Mouse (Mus musculus): ENCODE measurements around the gene Tsga10ip. TPM values are rescaled to one million over a fixed set of nuclear protein-coding genes. Genes with fewer than 3 reads are reported as not detected.
"Not testable (repeated sequence)": the region's sequence is repeated elsewhere in the genome, so short reads cannot be mapped to it uniquely, and the experiment has no call there.

Gene Tsga10ip
- total RNA-seq, 2 experiments from 2014 or later = not detected

- DNase-seq = no peak
Observed at GRCm38 (mm10) chr19:5423561-5423960, 21.2 kb upstream of the Tsga10ip start.

- DNase-seq = no peak
Observed at GRCm38 (mm10) chr19:5422895-5423443, 20.6 kb upstream of the Tsga10ip start.

GRCm38 (mm10) chr19:5422267-5422666 lies 19.9 kb upstream of the Tsga10ip start:
- no peak for DNase-seq

- no peak for DNase-seq
Observed at GRCm38 (mm10) chr19:5421784-5422183, 19.5 kb upstream of the Tsga10ip start.

GRCm38 (mm10) chr19:5420579-5420978 lies 18.3 kb upstream of the Tsga10ip start:
- DNase-seq = no peak

DNA sequence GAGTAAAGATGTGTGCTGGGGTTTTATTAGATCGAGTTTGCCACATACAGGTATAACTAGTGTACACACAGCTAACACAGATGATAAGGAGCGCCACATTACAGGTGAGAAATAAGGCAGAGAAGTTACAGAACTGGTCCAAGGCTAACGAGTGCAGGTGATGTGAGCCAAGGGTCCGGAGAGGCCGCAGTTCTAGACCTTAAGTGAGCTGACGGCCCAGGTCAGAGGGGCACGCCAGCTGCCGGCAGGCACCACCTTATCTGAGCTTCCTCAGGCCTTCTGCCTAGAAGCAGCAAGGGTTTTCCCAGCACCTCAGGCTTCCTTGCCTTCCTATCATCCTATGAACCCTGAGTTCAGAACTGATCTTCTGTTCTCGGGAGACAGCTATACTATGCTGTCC lies 17.3 kb upstream of the Tsga10ip start:
- DNase-seq = no peak

GRCm38 (mm10) chr19:5418750-5419466 lies 16.6 kb upstream of the Tsga10ip start:
- DNase-seq = no peak

- DNase-seq = peak in 1 of 2 experiments; percentile 27
Observed at GRCm38 (mm10) chr19:5414534-5414957, 12.2 kb upstream of the Tsga10ip start.

GRCm38 (mm10) chr19:5413840-5414239 lies 11.5 kb upstream of the Tsga10ip start:
- DNase-seq = no peak

- DNase-seq = no peak
Observed at GRCm38 (mm10) chr19:5411961-5412360, 9.6 kb upstream of the Tsga10ip start.

DNA sequence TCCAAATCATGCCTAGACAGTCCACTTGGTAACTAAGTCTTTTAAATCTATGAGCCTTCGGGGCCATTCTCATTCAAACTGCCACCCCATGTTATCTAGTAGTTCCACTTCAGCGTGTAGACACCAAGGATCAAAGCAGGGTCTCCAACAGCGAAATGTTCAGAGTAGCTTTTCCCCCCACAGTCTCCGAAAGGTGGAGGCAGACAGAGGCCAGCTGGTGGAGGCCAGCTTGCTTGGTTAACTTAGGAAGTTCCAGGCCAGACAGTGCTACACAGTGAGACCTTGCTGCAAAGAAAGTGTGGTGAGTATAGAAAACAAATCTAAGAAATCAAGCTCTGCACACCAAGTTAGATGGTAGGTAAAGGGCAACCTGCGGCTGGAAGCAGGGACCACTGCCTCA lies 8.3 kb upstream of the Tsga10ip start:
- DNase-seq = no peak

DNA sequence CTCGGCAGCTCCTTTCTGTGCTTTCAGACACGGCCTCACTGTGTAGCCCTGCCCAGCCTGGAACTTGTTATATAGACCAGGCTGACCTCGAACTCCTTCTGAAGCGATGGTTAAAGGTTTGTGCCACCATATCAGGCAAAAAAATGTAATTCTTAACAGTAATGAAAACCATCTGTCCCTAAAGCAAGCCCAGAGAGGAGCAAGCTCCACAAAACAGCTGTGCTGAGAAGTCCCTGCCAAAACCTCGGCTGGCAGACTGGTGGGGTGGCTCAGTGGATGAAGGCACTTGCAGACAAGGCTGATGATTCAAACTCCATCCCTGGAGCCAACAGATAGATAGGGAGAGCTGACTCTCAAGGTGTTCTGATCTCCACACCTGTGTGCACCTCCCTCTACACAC lies 6.7 kb upstream of the Tsga10ip start:
- no peak for DNase-seq

GRCm38 (mm10) chr19:5408057-5409001 lies 6.0 kb upstream of the Tsga10ip start:
- DNase-seq = no peak

- peak in 1 of 2 experiments; percentile 35 for DNase-seq
Observed at GRCm38 (mm10) chr19:5407133-5407532, 4.8 kb upstream of the Tsga10ip start.

- DNase-seq = not testable (repeated sequence)
Observed at GRCm38 (mm10) chr19:5406531-5407126, 4.3 kb upstream of the Tsga10ip start.

DNA sequence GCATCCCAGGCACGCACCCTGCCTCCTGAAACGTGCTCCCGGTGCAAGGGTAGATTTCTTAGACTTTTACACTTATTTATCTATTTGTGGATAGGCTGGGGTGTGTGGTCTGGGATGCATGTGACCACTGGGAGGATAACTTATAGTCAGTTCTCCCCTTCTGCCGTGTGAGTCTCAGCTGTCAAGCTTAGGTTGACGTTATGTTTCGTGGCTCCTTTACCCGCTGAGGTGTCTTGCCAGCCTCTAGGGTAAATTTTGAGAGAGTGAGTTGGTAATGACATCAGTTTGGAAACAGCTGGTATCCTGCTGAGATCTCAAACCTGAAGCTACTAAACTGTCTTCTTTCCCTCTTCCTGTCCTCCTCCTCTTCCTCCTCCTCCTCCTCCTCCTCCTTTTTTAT lies 3.6 kb upstream of the Tsga10ip start:
- DNase-seq = no peak

DNA sequence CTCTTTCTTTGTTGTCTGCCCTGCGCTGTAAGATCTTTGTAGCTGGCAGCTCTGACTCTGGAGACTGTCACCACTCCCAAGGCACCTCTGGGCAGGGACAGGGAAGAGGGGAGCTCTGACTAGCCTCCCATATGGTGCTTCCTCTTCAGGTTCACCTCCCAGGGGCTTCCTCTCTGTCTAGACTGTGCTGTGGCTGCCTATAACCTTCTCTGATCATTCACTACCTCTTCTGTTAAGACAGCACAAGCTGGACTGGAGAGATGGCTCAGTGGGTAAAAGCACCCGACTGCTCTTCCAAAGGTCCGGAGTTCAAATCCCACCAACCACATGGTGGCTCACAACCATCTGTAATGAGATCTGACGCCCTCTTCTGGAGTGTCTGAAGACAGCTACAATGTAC lies 1.3 kb downstream of the Tsga10ip start:
- not testable (repeated sequence) for DNase-seq

DNA sequence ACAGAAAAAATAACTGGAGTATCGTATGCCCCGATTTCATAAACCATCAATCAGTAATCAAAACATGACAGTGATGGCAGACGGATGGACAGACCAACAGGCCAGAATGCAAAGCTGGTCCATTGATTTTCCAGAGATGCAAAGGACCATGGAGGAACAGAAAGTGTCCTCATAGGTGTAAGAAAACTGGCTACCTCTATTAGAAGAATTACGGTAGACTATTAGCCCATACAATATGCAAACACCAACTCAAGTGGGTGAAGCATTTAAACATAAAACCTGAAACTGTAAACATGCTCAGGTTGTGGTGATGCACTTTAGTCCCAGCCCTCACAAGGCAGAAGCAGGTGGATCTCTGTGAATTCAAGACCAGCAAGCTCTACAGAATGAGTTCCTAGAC lies 7.0 kb downstream of the Tsga10ip start:
- DNase-seq = no peak

GRCm38 (mm10) chr19:5394168-5394567 lies 8.2 kb downstream of the Tsga10ip start:
- DNase-seq = no peak

DNA sequence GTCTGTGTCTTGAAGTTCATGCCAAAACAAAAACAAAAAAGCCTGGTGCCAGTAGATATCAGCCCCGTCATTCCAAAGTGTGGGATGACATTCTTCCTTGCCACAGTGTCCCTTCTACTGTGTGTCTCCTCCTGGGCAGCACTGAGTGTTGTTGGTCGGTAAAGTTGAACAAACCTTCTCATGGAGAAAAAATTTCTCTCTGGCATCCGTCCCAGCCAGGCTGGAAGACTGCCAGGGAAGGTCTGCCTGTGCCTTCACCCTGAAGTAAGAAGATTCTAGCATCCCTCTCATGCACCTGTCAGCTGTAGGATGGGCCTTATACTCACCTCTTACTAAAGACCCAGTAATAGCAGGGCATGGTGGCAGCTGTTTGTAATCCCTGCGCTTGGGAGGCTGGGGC lies 9.4 kb downstream of the Tsga10ip start:
- DNase-seq = no peak

- DNase-seq = no peak
Observed at GRCm38 (mm10) chr19:5390416-5390815, 11.9 kb downstream of the Tsga10ip start.

DNA sequence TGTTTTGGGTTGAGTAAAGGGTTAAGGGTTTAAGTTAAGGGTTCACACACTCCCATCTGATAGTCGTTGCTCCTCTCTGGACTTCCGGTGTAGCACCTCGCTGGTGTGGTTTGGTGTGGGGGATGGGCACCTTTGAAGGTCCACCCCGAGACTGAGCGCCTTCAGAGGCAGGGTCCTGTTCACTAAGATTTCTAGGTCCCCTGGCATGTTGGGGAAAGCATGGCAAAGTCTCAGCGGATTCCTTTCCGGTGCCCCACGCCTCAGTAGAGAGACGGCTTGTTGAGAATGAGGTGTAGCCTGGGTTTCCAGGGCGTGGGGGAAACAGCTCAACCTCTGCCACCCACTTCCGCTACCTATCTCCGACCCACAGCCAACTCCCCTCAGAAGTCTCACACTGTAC lies 12.7 kb downstream of the Tsga10ip start:
- no peak for DNase-seq
